Mouse (Mus musculus) left cerebral cortex, adult 11 months (tissue): Measurements from ENCODE around the gene Sema4d.

Experiments used
- DNase-seq: peaks from one replicate; pipeline ENCODE4 v3.0.0; 2022; ENCODE audit warnings: low spot score

Sema4d gene

GRCm38 (mm10) chr13:51641424-51641823 lies 152.1 kb downstream of the Sema4d start:
- DNase-seq, result no peak

GRCm38 (mm10) chr13:51638958-51639357 lies 154.6 kb downstream of the Sema4d start:
- no peak for DNase-seq
